Mouse (Mus musculus) brain, embryonic 18.5 days (tissue): ENCODE measurements around the gene Atp6v0b.

Experiments
- DNase-seq: peaks from one replicate; pipeline ENCODE4 v3.0.0-alpha.2; 2012; ENCODE audit warnings: low read depth, low spot score

Atp6v0b gene

GRCm38 (mm10) chr4:117887133-117887532, at the start of gene Atp6v0b:
Gene Atp6v0b (minus strand): TSS chr4:117887333.
- DNase-seq, result peak; percentile 81

GRCm38 (mm10) chr4:117934081-117934480, 46.9 kb upstream of the Atp6v0b start:
- no peak for DNase-seq

- no peak for DNase-seq
Observed at GRCm38 (mm10) chr4:117933248-117933647, 46.1 kb upstream of the Atp6v0b start.

GRCm38 (mm10) chr4:117929391-117929881, 42.3 kb upstream of the Atp6v0b start, which contains the start of gene Artn:
Gene Artn (minus strand): TSS chr4:117929763.
- no peak for DNase-seq

GRCm38 (mm10) chr4:117928699-117929241, 41.6 kb upstream of the Atp6v0b start:
- DNase-seq, result no peak

- no peak for DNase-seq
Observed at GRCm38 (mm10) chr4:117928234-117928633, 41.1 kb upstream of the Atp6v0b start.

GRCm38 (mm10) chr4:117926545-117927482, 39.7 kb upstream of the Atp6v0b start:
- DNase-seq, result no peak

- no peak for DNase-seq
Observed at GRCm38 (mm10) chr4:117924916-117925315, 37.8 kb upstream of the Atp6v0b start.

- no peak for DNase-seq
Observed at GRCm38 (mm10) chr4:117923450-117923849, 36.3 kb upstream of the Atp6v0b start.

GRCm38 (mm10) chr4:117921358-117921757, 34.2 kb upstream of the Atp6v0b start:
- no peak for DNase-seq

GRCm38 (mm10) chr4:117918762-117919161, 31.6 kb upstream of the Atp6v0b start:
- DNase-seq, result no peak

GRCm38 (mm10) chr4:117918261-117918660, 31.1 kb upstream of the Atp6v0b start:
- no peak for DNase-seq

- no peak for DNase-seq
Observed at GRCm38 (mm10) chr4:117917847-117918246, 30.7 kb upstream of the Atp6v0b start.

- no peak for DNase-seq
Observed at GRCm38 (mm10) chr4:117917402-117917801, 30.3 kb upstream of the Atp6v0b start.

GRCm38 (mm10) chr4:117916386-117916785, 29.3 kb upstream of the Atp6v0b start:
- no peak for DNase-seq

- no peak for DNase-seq
Observed at GRCm38 (mm10) chr4:117915489-117916105, 28.5 kb upstream of the Atp6v0b start.

GRCm38 (mm10) chr4:117914591-117915442, 27.7 kb upstream of the Atp6v0b start, which contains the start of gene Ipo13:
Gene Ipo13 (minus strand): TSS chr4:117914999.
- peak; percentile 88 for DNase-seq

- DNase-seq, result no peak
Observed at GRCm38 (mm10) chr4:117914031-117914430, 26.9 kb upstream of the Atp6v0b start.

- no peak for DNase-seq
Observed at GRCm38 (mm10) chr4:117913421-117913820, 26.3 kb upstream of the Atp6v0b start.

GRCm38 (mm10) chr4:117912685-117913273, 25.6 kb upstream of the Atp6v0b start:
- DNase-seq, result no peak

- no peak for DNase-seq
Observed at GRCm38 (mm10) chr4:117912131-117912561, 25.0 kb upstream of the Atp6v0b start.
